Mouse (Mus musculus) left cerebral cortex, adult 2 months (tissue): ENCODE results near the gene Ubash3a. TPM values are rescaled to one million over a fixed set of nuclear protein-coding genes. Genes with fewer than 3 reads are reported as not detected.

ENCODE experiments used
- DNase-seq, 2 experiments: peaks; one replicate each; pipeline ENCODE4 v3.0.0; 2021 to 2022; ENCODE audit warnings: low spot score in 2 of 2, mixed read lengths in 1 of 2; ENCODE audit errors: extremely low spot score in 1 of 2
- H3K27ac ChIP-seq: fragments of 200-600 bp; 2 replicates; pipeline ENCODE4 v1.8.1; 2022
- H3K4me3 ChIP-seq: fragments of 200-600 bp; 2 replicates; pipeline ENCODE4 v1.8.1; 2022
- CTCF ChIP-seq: fragments of 200-600 bp; IDR thresholded peaks from 2 replicates; pipeline ENCODE4 v1.8.1; 2022; ENCODE audit warnings: antibody characterized with exemption, mild to moderate bottlenecking, moderate library complexity
- intact Hi-C: fragments of 180-260 bp; cut with DNase I; formaldehyde crosslinking; loops from one replicate; pipeline ENCODE4 v1.15.1; 2025
- total RNA-seq, 2 experiments: library from RNA; stranded (reverse); gene quantifications; 2 replicates each; pipeline ENCODE4 v1.2.3; 2021

Ubash3a gene
- total RNA-seq, 2 experiments from 2014 or later, result not detected

- no peak overlapping the region for H3K4me3 ChIP-seq
- intact Hi-C loops, result no loop called here
- TF ChIP-seq CTCF, result no peak
- no peak for DNase-seq
- no peak overlapping the region for H3K27ac ChIP-seq
Measured at GRCm38 (mm10) chr17:31288999-31289726, 81.5 kb downstream of the Ubash3a start.

GRCm38 (mm10) chr17:31290311-31290710, 82.6 kb downstream of the Ubash3a start:
- no peak overlapping the region for H3K4me3 ChIP-seq
- no peak overlapping the region for H3K27ac ChIP-seq
- intact Hi-C loops, result no loop called here
- TF ChIP-seq CTCF, result no peak
- no peak for DNase-seq

GRCm38 (mm10) chr17:31290859-31291258, 83.2 kb downstream of the Ubash3a start:
- no peak for TF ChIP-seq CTCF
- no peak for DNase-seq
- Histone ChIP-seq H3K27ac (no peak overlapping the region), H3K4me3 (no peak overlapping the region)
- intact Hi-C loops, result no loop called here

- H3K4me3 ChIP-seq, result no peak overlapping the region
- DNase-seq, result no peak
- intact Hi-C loops, result no loop called here
- H3K27ac ChIP-seq, result no peak overlapping the region
- peak; percentile 62 for TF ChIP-seq CTCF
Measured at GRCm38 (mm10) chr17:31294363-31295214, 86.9 kb downstream of the Ubash3a start.

GRCm38 (mm10) chr17:31295215-31295891, 87.7 kb downstream of the Ubash3a start:
- intact Hi-C loops, result no loop called here
- Histone ChIP-seq H3K27ac (peak overlapping the region; percentile 78; the same call in 1 of the 2 replicates), H3K4me3 (peak overlapping the region; percentile 70)
- peak; percentile 54 for TF ChIP-seq CTCF
- DNase-seq, result no peak

- H3K27ac ChIP-seq, result peak overlapping the region; percentile 78
- peak overlapping the region; percentile 70 for H3K4me3 ChIP-seq
- intact Hi-C loops, result loop anchor here (2.0 kb wide), 1 partner anchor 41 kb away; no protein-coding TSS in a partner anchor
- peak; percentile 76 to 77 for DNase-seq
- TF ChIP-seq CTCF, result peak; percentile 10
Measured at GRCm38 (mm10) chr17:31295892-31296781, 88.5 kb downstream of the Ubash3a start.

Other genes starting within 250 kb of the Ubash3a start
- gene Abcg1, start 150.2 kb upstream of the Ubash3a start, total RNA-seq, result 10 to 100 TPM; 76.5 to 77.6 TPM
- not detected for gene Tff3, start 78.2 kb upstream of the Ubash3a start, total RNA-seq
- not detected for gene Tff2, start 63.6 kb upstream of the Ubash3a start, total RNA-seq
- gene Tff1, start 42.6 kb upstream of the Ubash3a start, total RNA-seq, result not detected
- gene Tmprss3, start 8.9 kb upstream of the Ubash3a start, total RNA-seq, result not detected
- gene Rsph1, start 69.5 kb downstream of the Ubash3a start, total RNA-seq, result 10 to 100 TPM; 14.5 to 19.8 TPM
- 10 to 100 TPM in 1 of 2 experiments, 1 to 10 TPM in 1; 9.4 to 12.0 TPM for gene Slc37a1, start 78.9 kb downstream of the Ubash3a start, total RNA-seq
- gene Pde9a, start 178.3 kb downstream of the Ubash3a start, total RNA-seq, result 10 to 100 TPM; 23.7 to 25.0 TPM